Mouse (Mus musculus): ENCODE results near the gene Cep89.

GRCm38 (mm10) chr7:35362253-35362652 is 34.6 kb upstream of the Cep89 start:
- TF ChIP-seq CTCF (IDR thresholded peaks at IDR 0.05; ENCODE audit: low read depth) (no peak), EP300 (IDR thresholded peaks at IDR 0.05; ENCODE audit: low read depth) (no peak)
